Comparison of ENCODE assay signal across 18 mouse cellular contexts in genomic region chr6:54925736-54926440, GRCm38 (mm10). TPM values are rescaled to one million over a fixed set of nuclear protein-coding genes. Genes with fewer than 3 reads are reported as not detected.
DNase-seq lines count a peak whose midpoint lies in the region; ATAC-seq lines count a peak whose summit lies in the region.
"Had no signal": no experiment of that assay in that cellular context is flagged by ENCODE, and none has a peak within 500 bp of the region (broad histone marks: within the 10 kb centered on the region; RNA-seq: fewer than 3 reads in every experiment).

No protein-coding gene starts in this region.

- peak; percentile 27 for DNase-seq in kidney, postnatal 14 days
- no peak for DNase-seq in kidney, adult 9 months
- DNase-seq in B cell, adult 2 months: peak; percentile 29 to 30
- DNase-seq in embryo, embryonic 11 days: no peak
- DNase-seq in layer of hippocampus, postnatal 14 days (ENCODE audit: low spot score in 2 of 2): no peak
- DNase-seq in right cerebral cortex, adult 18-20 months: no peak
- DNase-seq: adrenal gland, postnatal 36 days; cerebellum, postnatal 14 days; gastrocnemius, postnatal 14 days; heart, postnatal 4 days; kidney, postnatal 25 days; layer of hippocampus, postnatal 36 days; liver, embryonic 13.5 days; lung, postnatal 36 days had no signal

- peak; percentile 89 for ATAC-seq in common myeloid progenitor, adult 5-6 weeks (replicated peaks; ENCODE audit: low read depth, poor library complexity, severe bottlenecking)
- peak; percentile 79 for ATAC-seq in monocyte, adult 5-6 weeks (replicated peaks; ENCODE audit: insufficient number of reproducible peaks, low FRiP score, low TSS enrichment, poor library complexity, severe bottlenecking)
- ATAC-seq: intestine, embryonic 15.5 days; midbrain, embryonic 15.5 days had no signal

RNA-seq across cellular contexts. Expression of gene Nod1, which starts 46.5 kb away (rescaled TPM):
- 3.2 and 3.5 TPM in 2 replicates for total RNA-seq in common myeloid progenitor, adult 5-6 weeks (2017)
- 63.0 to 110 TPM (median 64.7 TPM) in 3 replicates for total RNA-seq in monocyte, adult 5-6 weeks (2017)
- total RNA-seq in layer of hippocampus, postnatal 14 days (2021): 1 to 10 TPM; 4.3 to 5.6 TPM

Comparison
In these comparisons a context has a peak if more than half of its experiments do, and no peak if none do; other contexts are left out.
1. DNase-seq: peak in kidney, postnatal 14 days (single experiment) and B cell, adult 2 months (2 of 2); none in kidney, adult 9 months (single experiment), embryo, embryonic 11 days (single experiment), layer of hippocampus, postnatal 14 days (0 of 2) and right cerebral cortex, adult 18-20 months (single experiment).